Comparison of ENCODE assay signal across 8 mouse cellular contexts in genomic region chr11:74838441-74838840, GRCm38 (mm10). TPM values are rescaled to one million over a fixed set of nuclear protein-coding genes. Genes with fewer than 3 reads are reported as not detected.
DNase-seq lines count a peak whose midpoint lies in the region; ATAC-seq and TF ChIP-seq lines count a peak whose summit lies in the region.

No protein-coding gene starts in this region.

- peaks cover 22% of the 10 kb centered on the region for H3K36me3 ChIP-seq in heart, embryonic 14.5 days (ENCODE audit: control insufficient read depth, insufficient read depth, low read length)
- H3K36me3 ChIP-seq in liver, embryonic 13.5 days: peaks cover 21% of the 10 kb centered on the region
- peaks cover 6% of the 10 kb centered on the region; the same call in 1 of the 2 replicates for H3K36me3 ChIP-seq in stomach, postnatal 0 days (ENCODE audit: control insufficient read depth, insufficient read depth, low read length)

- TF ChIP-seq EP300 in stomach, postnatal 0 days (optimal IDR thresholded peaks at IDR 0.05): no peak

- under 1% methylated on average over 35 of the region's 35 CpGs for WGBS in heart, embryonic 14.5 days
- under 1% methylated on average over 35 of the region's 35 CpGs for WGBS in liver, embryonic 13.5 days (ENCODE audit: insufficient replicate concordance)
- WGBS in stomach, postnatal 0 days: under 1% methylated on average over 35 of the region's 35 CpGs

- H3K4me3 ChIP-seq in heart, embryonic 14.5 days (ENCODE audit: control insufficient read depth in 1 of 2, insufficient read depth in 1 of 2, low read depth in 1 of 2, low read length in 2 of 2): peak overlapping the region; percentile 56 to 64
- H3K4me3 ChIP-seq in liver, embryonic 13.5 days (replicated peaks): peak overlapping the region; percentile 63
- peak overlapping the region; percentile 56 for H3K4me3 ChIP-seq in stomach, postnatal 0 days (ENCODE audit: low read depth, low read length)

- peak; percentile 90 to 91 for DNase-seq in CD8-positive naive resting alpha-beta T cell, adult 2 months (ENCODE audit: low read depth in 2 of 2, low spot score in 2 of 2)
- peak; percentile 92 for DNase-seq in c-Kit-negative CD71-positive TER-119-positive erythroid progenitor cells, embryonic 14.5 days (ENCODE audit: low read depth, low spot score)
- peak; percentile 84 for DNase-seq in fibroblast of lung, adult 2 months (ENCODE audit: low read depth)
- peak; percentile 97 for DNase-seq in kidney, postnatal 14 days
- peak; percentile 96 for DNase-seq in liver, embryonic 13.5 days
- DNase-seq in natural killer cell, adult 2 months (ENCODE audit: low spot score in 2 of 2): peak; percentile 96 to 98
- DNase-seq in stomach, postnatal 0 days (ENCODE audit: low spot score): peak; percentile 97

- H3K4me2 ChIP-seq in heart, embryonic 14.5 days (ENCODE audit: low read length): peak overlapping the region; percentile 92
- peak overlapping the region; percentile 95 for H3K4me2 ChIP-seq in liver, embryonic 13.5 days
- H3K4me2 ChIP-seq in stomach, postnatal 0 days (replicated peaks; ENCODE audit: low read depth): peak overlapping the region; percentile 79

- H3K9ac ChIP-seq in heart, embryonic 14.5 days (ENCODE audit: low read length): peak overlapping the region; percentile 80
- H3K9ac ChIP-seq in liver, embryonic 13.5 days: peak overlapping the region; percentile 83
- H3K9ac ChIP-seq in stomach, postnatal 0 days (ENCODE audit: low read length): peak overlapping the region; percentile 60

- TF ChIP-seq CTCF in stomach, postnatal 0 days (IDR thresholded peaks at IDR 0.05; ENCODE audit: low read depth): no peak

- peak overlapping the region; percentile 97 to 99 for H3K27ac ChIP-seq in heart, embryonic 14.5 days (replicated peaks in 1 of 2; ENCODE audit: control insufficient read depth in 1 of 2, insufficient read depth in 1 of 2, low read depth in 2 of 2, low read length in 2 of 2)
- H3K27ac ChIP-seq in liver, embryonic 13.5 days: peak overlapping the region; percentile 99
- H3K27ac ChIP-seq in stomach, postnatal 0 days (replicated peaks): peak overlapping the region; percentile 96

- peak; percentile 65 for ATAC-seq in heart, embryonic 14.5 days (ENCODE audit: insufficient number of reproducible peaks, insufficient read depth, low FRiP score, low read depth)
- ATAC-seq in liver, embryonic 13.5 days (ENCODE audit: low read depth): peak; percentile 76
- peak; percentile 77 for ATAC-seq in stomach, postnatal 0 days (ENCODE audit: low FRiP score, low TSS enrichment)

- peaks cover 37 to 55% of the 10 kb centered on the region in 2 experiments for H3K4me1 ChIP-seq in heart, embryonic 14.5 days (ENCODE audit: control insufficient read depth in 2 of 2, insufficient read depth in 2 of 2, low read length in 2 of 2)
- peaks cover 67% of the 10 kb centered on the region for H3K4me1 ChIP-seq in liver, embryonic 13.5 days (replicated peaks)
- peaks cover 8% of the 10 kb centered on the region; the same call in 1 of the 2 replicates for H3K4me1 ChIP-seq in stomach, postnatal 0 days (replicated peaks; ENCODE audit: control insufficient read depth, insufficient read depth)

- no peaks in the 10 kb centered on the region for H3K9me3 ChIP-seq in heart, embryonic 14.5 days (ENCODE audit: control insufficient read depth, low read length)
- no peaks in the 10 kb centered on the region for H3K9me3 ChIP-seq in liver, embryonic 13.5 days (replicated peaks)
- H3K9me3 ChIP-seq in stomach, postnatal 0 days (ENCODE audit: control insufficient read depth, low read length): no peaks in the 10 kb centered on the region

- H3K27me3 ChIP-seq in heart, embryonic 14.5 days (ENCODE audit: control insufficient read depth, insufficient read depth, low read length): no peaks in the 10 kb centered on the region
- no peaks in the 10 kb centered on the region for H3K27me3 ChIP-seq in liver, embryonic 13.5 days
- no peaks in the 10 kb centered on the region for H3K27me3 ChIP-seq in stomach, postnatal 0 days (ENCODE audit: control insufficient read depth, insufficient read depth, low read length)

RNA-seq across cellular contexts. Expression of gene Mnt, which starts 7.7 kb away (rescaled TPM):
- polyA plus RNA-seq in heart, embryonic 14.5 days (2014; fragmentation: Nextera tagmentation; extraction: Ambion mirVana): 3.5 and 3.7 TPM in 2 replicates
- polyA plus RNA-seq in liver, embryonic 13.5 days (2015; fragmentation: Nextera tagmentation; extraction: Ambion mirVana): 1.3 and 1.5 TPM in 2 replicates
- 2.5 and 2.6 TPM in 2 replicates for polyA plus RNA-seq in stomach, postnatal 0 days (2015; fragmentation: Nextera tagmentation; extraction: Ambion mirVana)

RNA-seq across cellular contexts. Expression of gene Sgsm2, which starts 58.4 kb away (rescaled TPM):
- 4.9 and 5.3 TPM in 2 replicates for polyA plus RNA-seq in heart, embryonic 14.5 days (2014; fragmentation: Nextera tagmentation; extraction: Ambion mirVana)
- 1.2 and 1.5 TPM in 2 replicates for polyA plus RNA-seq in liver, embryonic 13.5 days (2015; fragmentation: Nextera tagmentation; extraction: Ambion mirVana)
- polyA plus RNA-seq in stomach, postnatal 0 days (2015; fragmentation: Nextera tagmentation; extraction: Ambion mirVana): 3.4 and 4.1 TPM in 2 replicates

RNA-seq across cellular contexts. Expression of gene Tsr1, which starts 59.4 kb away (rescaled TPM):
- polyA plus RNA-seq in heart, embryonic 14.5 days (2014; fragmentation: Nextera tagmentation; extraction: Ambion mirVana): 24.7 and 26.1 TPM in 2 replicates
- polyA plus RNA-seq in liver, embryonic 13.5 days (2015; fragmentation: Nextera tagmentation; extraction: Ambion mirVana): 32.6 and 39.1 TPM in 2 replicates
- 22.3 and 22.5 TPM in 2 replicates for polyA plus RNA-seq in stomach, postnatal 0 days (2015; fragmentation: Nextera tagmentation; extraction: Ambion mirVana)

Comparison
In these comparisons a context has a peak if more than half of its experiments do, and no peak if none do; other contexts are left out.
1. Peak in every context shown above with its lines: DNase-seq, ATAC-seq, H3K4me3 ChIP-seq and H3K27ac ChIP-seq.